Mouse (Mus musculus): Measurements from ENCODE around the gene Spocd1. TPM values are rescaled to one million over a fixed set of nuclear protein-coding genes. Genes with fewer than 3 reads are reported as not detected.

The Spocd1 gene
- total and polyA plus RNA-seq, 2 experiments from 2014 or later = 0.08 to 0.37 TPM

- Histone ChIP-seq H3K9me3 (ENCODE audit: low read length) (no peaks in the 10 kb centered on the region), H3K4me3 (ENCODE audit: low read length) (no peak overlapping the region), H3K27ac (no peak overlapping the region), H3K4me2 (ENCODE audit: low read depth, low read length) (no peak overlapping the region), H3K36me3 (ENCODE audit: insufficient read depth, low read length) (no peaks in the 10 kb centered on the region), H3K4me1 (ENCODE audit: insufficient read depth, low read length) (no peaks in the 10 kb centered on the region; the same call in 1 of the 2 replicates), H3K27me3 (ENCODE audit: insufficient read depth, low read length) (no peaks in the 10 kb centered on the region), H3K9ac (replicated peaks; ENCODE audit: low read length) (no peak overlapping the region)
- WGBS = 64% methylated on average over 6 of the region's 6 CpGs
- no peak for TF ChIP-seq CTCF (IDR thresholded peaks at IDR 0.05; ENCODE audit: low read depth)
- ATAC-seq = no peak
- no peak for DNase-seq (ENCODE audit: low spot score)
Observed at GRCm38 (mm10) chr4:129951359-129951821, 22.3 kb downstream of the Spocd1 start.

DNA sequence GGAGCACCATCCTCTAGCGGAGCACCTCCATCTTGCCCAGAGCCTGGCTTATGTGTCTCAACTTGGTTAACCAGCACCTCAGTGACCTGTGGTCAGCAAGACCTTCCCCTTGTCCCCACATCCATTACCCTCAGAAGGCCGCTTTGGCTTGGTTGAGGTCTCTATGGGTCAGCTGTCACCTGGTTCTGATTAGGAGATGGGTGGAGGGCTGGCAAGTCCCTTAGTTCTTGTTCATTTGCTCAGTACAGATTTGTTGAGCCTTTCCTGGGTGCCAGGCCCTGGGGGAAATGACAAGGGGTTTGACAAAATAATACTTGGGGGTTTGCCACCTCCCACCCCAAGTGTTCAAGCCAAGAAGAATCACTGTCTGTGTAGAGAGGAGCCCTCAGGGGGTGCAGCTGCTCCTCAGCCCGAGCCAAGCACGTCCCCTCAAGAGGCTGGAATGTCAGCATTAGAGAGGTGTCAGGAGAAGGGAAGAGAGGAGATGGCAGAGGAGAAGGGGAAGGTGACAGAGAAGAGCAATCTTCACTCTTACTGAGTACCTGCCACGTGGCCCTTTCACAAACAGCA is 23.3 kb downstream of the Spocd1 start:
- no peaks in the 10 kb centered on the region for H3K9me3 ChIP-seq (ENCODE audit: low read length)
- no peak overlapping the region for H3K4me3 ChIP-seq (ENCODE audit: low read length)
- H3K27me3 ChIP-seq (ENCODE audit: insufficient read depth, low read length) = no peaks in the 10 kb centered on the region
- no peak overlapping the region for H3K9ac ChIP-seq (replicated peaks; ENCODE audit: low read length)
- H3K36me3 ChIP-seq (ENCODE audit: insufficient read depth, low read length) = no peaks in the 10 kb centered on the region
- TF ChIP-seq CTCF (IDR thresholded peaks at IDR 0.05; ENCODE audit: low read depth) = no peak
- WGBS = 54% methylated on average over 5 of the region's 5 CpGs
- H3K4me2 ChIP-seq (ENCODE audit: low read depth, low read length) = no peak overlapping the region
- no peak for DNase-seq (ENCODE audit: low spot score)
- ATAC-seq = no peak
- H3K27ac ChIP-seq = no peak overlapping the region
- no peaks in the 10 kb centered on the region; the same call in 1 of the 2 replicates for H3K4me1 ChIP-seq (ENCODE audit: insufficient read depth, low read length)

DNA sequence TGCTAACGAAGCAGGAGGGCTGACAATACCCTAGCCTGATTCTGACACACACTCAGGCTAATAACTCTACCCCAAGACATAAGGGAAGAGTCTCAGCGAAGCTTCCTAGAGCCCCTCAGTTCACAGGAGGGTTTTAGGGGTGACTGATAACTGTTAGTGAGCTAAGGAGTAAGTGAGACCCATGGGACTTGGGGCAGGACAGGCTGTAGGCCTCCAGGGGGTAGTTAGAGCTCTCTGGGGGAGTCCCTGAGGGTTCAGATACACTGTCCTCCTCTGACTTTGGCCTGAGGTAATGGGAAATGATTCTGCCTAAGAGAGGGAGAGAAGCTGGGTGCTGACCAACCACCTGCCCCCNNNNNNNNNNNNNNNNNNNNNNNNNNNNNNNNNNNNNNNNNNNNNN is 25.5 kb downstream of the Spocd1 start:
- Histone ChIP-seq H3K27ac (no peak overlapping the region), H3K36me3 (ENCODE audit: insufficient read depth, low read length) (no peaks in the 10 kb centered on the region), H3K27me3 (ENCODE audit: insufficient read depth, low read length) (no peaks in the 10 kb centered on the region), H3K4me2 (ENCODE audit: low read depth, low read length) (no peak overlapping the region), H3K4me1 (ENCODE audit: insufficient read depth, low read length) (no peaks in the 10 kb centered on the region; the same call in 1 of the 2 replicates), H3K9ac (replicated peaks; ENCODE audit: low read length) (no peak overlapping the region), H3K9me3 (ENCODE audit: low read length) (no peaks in the 10 kb centered on the region), H3K4me3 (ENCODE audit: low read length) (no peak overlapping the region)
- no peak for TF ChIP-seq CTCF (IDR thresholded peaks at IDR 0.05; ENCODE audit: low read depth)
- ATAC-seq = no peak
- WGBS = 68% methylated on average over 2 of the region's 2 CpGs
- no peak for DNase-seq (ENCODE audit: low spot score)

GRCm38 (mm10) chr4:129960180-129960944 is 31.3 kb downstream of the Spocd1 start:
- ATAC-seq = peak; percentile 86
- under 1% methylated on average over 36 of the region's 37 CpGs for WGBS
- no peak for TF ChIP-seq CTCF (IDR thresholded peaks at IDR 0.05; ENCODE audit: low read depth)
- Histone ChIP-seq H3K4me1 (ENCODE audit: insufficient read depth, low read length) (peaks cover 4% of the 10 kb centered on the region; the same call in 1 of the 2 replicates), H3K9me3 (ENCODE audit: low read length) (no peaks in the 10 kb centered on the region), H3K27me3 (ENCODE audit: insufficient read depth, low read length) (no peaks in the 10 kb centered on the region), H3K9ac (replicated peaks; ENCODE audit: low read length) (peak overlapping the region; percentile 60), H3K4me2 (ENCODE audit: low read depth, low read length) (peak overlapping the region; percentile 98), H3K27ac (peak overlapping the region; percentile 85), H3K36me3 (ENCODE audit: insufficient read depth, low read length) (no peaks in the 10 kb centered on the region), H3K4me3 (ENCODE audit: low read length) (peak overlapping the region; percentile 26)
- peak; percentile 89 for DNase-seq (ENCODE audit: low spot score)

GRCm38 (mm10) chr4:129965294-129965693 is 36.2 kb downstream of the Spocd1 start:
- no peak for ATAC-seq
- no peak overlapping the region for H3K4me3 ChIP-seq (ENCODE audit: low read length)
- no peaks in the 10 kb centered on the region for H3K9me3 ChIP-seq (ENCODE audit: low read length)
- no peaks in the 10 kb centered on the region for H3K27me3 ChIP-seq (ENCODE audit: insufficient read depth, low read length)
- H3K27ac ChIP-seq = peak overlapping the region; percentile 87
- TF ChIP-seq CTCF (IDR thresholded peaks at IDR 0.05; ENCODE audit: low read depth) = no peak
- H3K9ac ChIP-seq (replicated peaks; ENCODE audit: low read length) = no peak overlapping the region
- H3K4me2 ChIP-seq (ENCODE audit: low read depth, low read length) = no peak overlapping the region
- peaks cover 18% of the 10 kb centered on the region for H3K4me1 ChIP-seq (ENCODE audit: insufficient read depth, low read length)
- DNase-seq (ENCODE audit: low spot score) = no peak
- WGBS = 57% methylated on average over 11 of the region's 11 CpGs
- H3K36me3 ChIP-seq (ENCODE audit: insufficient read depth, low read length) = no peaks in the 10 kb centered on the region

DNA sequence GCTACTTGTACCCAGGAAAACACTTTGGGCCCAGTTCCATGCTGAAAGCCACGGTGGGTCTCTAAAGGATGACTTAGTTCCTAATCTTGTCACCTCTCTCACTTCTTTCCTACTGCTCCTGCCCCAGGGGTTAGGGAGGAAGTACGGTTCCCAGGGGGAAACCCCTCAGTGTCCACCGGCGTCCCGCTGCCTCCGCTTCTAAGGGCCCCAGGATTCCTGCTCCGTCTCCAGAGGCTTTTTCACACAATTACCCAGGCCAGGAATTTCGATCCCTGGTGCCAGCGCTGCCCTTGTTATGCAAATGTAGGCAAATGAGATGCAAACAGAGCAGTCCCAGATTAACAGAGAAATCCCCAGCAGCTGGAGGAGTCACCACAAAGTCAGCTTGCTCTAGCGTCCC is 37.2 kb downstream of the Spocd1 start:
- Histone ChIP-seq H3K4me1 (ENCODE audit: insufficient read depth, low read length) (peaks cover 18% of the 10 kb centered on the region), H3K9me3 (ENCODE audit: low read length) (no peaks in the 10 kb centered on the region), H3K4me2 (ENCODE audit: low read depth, low read length) (0 out of 2 replicates have a peak overlapping the region, but pooled peaks have one; percentile 21), H3K27ac (peak overlapping the region; percentile 87), H3K4me3 (ENCODE audit: low read length) (no peak overlapping the region), H3K27me3 (ENCODE audit: insufficient read depth, low read length) (no peaks in the 10 kb centered on the region), H3K9ac (replicated peaks; ENCODE audit: low read length) (no peak overlapping the region), H3K36me3 (ENCODE audit: insufficient read depth, low read length) (no peaks in the 10 kb centered on the region)
- DNase-seq (ENCODE audit: low spot score) (peak; percentile 72), ATAC-seq (no peak)
- 9% methylated on average over 10 of the region's 10 CpGs for WGBS
- TF ChIP-seq CTCF (IDR thresholded peaks at IDR 0.05; ENCODE audit: low read depth) = no peak
